Mouse (Mus musculus): ENCODE data around the gene Edil3.

The Edil3 gene

DNA sequence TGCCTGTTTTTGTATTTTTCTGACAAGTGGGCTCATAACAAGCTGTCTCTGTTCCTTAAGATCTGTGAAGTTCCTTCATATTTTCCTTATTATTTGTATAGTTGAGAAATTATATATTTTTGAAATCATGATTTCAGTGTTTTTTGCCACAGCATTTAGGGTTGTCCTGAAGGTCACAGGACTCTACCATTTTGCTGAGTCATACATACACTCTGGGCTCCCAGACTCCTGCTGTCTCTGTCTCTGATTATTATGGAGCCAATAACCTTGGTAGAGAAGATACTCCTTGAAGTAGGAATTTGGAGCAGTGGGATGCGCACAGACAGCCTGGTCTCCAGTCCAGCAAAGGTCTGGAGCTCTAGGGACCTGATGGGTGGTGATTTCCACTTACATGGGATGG lies 416.8 kb downstream of the Edil3 start:
- DNase-seq (ENCODE audit: low read depth, low spot score), result no peak

DNA sequence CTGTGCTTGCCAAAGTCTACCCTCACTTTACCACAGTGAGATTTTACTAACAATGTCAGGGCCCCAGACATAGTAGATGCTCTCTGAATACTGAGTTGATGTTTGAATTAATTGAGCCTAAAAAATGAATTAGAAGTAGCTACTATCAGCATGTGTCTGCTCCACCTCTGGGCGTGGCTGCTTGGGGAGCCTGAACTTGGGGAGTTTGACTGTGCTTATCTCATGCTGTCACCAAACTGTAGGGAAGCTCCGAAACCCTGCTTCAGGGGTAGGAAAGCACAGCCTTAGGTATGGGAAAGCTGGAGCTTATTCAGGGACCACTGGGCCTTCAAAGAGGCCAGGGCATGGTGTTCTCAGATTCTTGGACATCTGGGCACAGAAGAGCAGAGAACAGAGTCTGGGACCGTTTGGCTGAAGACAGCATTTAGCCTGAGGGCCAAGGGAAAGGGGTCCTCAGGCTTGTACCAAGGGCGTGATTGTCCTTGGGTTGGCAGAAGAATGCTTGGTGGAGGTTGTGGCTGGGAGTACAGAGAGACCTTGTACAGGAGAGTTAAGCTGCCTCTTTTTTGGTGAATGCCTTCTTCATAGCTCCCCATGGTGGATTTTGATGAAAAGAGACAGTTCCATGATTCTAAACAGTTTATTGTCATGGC lies 432.8 kb downstream of the Edil3 start:
- no peak for DNase-seq (ENCODE audit: low read depth, low spot score)

DNA sequence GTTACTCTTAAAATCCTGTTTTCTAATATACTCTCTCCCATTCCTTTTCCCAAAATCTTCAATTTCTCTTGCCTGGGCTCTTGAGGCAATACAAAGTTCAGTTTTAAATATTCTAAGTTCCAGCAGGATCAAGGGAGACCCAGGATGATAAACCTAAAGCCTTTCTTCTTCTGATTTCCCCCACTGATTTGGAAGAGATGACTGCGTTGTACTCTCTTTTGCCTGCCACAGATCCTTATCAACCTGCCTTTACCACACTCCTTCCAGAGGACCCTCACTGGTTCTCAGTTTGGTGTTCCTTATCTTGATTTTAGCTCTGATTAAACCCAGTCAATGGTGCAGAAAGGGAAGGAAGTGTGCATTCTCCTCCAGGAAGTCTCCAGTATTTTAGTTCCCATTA lies 435.6 kb downstream of the Edil3 start:
- no peak for DNase-seq (ENCODE audit: low read depth, low spot score)

DNA sequence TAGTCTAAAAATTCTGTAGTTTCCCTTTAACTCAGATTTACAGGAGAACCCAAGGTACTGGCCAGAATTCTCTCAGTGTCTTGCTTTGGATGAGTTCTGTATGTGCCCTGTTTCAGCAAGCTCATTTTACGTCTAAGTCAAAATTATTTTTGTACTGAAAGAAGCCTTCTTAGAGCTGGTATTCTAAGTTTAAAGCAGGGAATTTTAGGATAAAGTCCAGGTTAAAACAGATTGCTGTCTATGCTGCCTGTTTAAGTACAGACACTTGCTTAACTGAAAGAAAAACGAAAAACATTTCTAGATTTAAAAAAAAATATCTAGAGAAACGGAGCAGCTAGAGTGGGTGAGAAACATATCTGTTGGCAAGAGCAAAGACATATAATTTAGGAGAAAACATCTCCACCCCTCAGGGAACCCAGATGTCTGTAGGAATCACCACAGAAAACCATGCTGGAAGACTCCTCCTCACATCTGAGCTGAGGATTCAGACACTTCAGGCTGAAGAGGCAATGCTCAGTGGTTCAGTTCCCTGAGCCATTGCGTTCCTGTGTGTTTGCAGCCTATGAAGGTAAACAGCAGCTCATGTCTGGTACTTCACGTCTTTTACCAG lies 465.5 kb downstream of the Edil3 start:
- no peak for DNase-seq (ENCODE audit: low read depth, low spot score)

DNA sequence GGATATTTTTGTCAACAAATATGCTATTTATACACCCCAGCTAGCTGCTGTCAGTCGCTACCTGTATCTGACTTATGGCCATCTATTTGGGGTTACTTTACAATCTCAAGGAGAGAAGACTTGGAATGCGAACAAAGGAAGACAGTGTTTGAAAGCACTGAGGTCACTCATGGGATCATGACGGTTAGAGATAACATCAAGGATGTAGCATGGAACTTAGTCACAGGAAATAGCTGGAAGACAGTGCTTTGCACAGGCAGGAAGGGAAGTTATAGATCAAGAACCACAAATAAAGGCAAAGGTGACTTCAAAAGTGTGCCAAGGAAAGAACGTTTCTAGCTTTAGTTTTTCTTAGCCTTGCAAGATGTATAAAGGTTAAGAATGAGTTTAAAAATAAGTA lies 466.9 kb downstream of the Edil3 start:
- DNase-seq (ENCODE audit: low read depth, low spot score), result no peak

DNA sequence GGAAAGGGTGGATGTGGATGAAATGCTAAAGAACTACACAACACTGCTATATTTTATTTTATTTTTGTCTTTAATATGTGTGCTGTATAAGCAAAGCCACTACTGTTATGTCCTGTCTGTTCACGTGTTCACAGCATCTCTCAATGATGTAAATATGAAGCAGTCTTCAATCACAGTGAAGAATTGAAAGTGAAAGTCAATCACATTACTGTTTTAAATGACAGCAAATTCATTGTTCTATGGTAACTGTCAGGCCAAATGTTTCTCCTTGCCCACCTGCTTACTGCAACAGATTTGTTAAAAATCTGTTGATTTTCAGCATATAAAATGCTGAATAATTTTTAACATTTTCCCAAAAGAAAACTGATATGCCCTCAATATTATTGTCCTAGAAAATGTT lies 499.9 kb downstream of the Edil3 start:
- DNase-seq (ENCODE audit: low read depth, low spot score), result no peak

DNA sequence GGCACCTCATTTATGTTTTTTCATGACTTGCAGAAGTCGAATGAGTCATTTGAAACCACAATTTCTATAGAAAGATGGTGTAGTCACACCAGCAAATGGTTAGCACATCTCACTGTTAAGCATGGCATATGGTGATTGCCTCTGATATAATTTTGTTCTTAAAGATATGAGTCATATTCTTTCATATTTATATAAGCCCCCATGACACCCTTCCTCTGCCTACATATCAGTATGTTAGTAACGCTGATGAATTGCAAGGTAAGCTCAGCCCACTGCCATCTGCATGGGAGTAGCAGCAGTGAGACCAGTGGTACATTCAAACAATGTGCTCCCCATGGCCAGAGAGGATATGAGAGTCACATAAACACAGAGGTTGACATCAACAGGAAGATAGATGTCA lies 503.0 kb downstream of the Edil3 start:
- DNase-seq (ENCODE audit: low read depth, low spot score), result no peak

DNA sequence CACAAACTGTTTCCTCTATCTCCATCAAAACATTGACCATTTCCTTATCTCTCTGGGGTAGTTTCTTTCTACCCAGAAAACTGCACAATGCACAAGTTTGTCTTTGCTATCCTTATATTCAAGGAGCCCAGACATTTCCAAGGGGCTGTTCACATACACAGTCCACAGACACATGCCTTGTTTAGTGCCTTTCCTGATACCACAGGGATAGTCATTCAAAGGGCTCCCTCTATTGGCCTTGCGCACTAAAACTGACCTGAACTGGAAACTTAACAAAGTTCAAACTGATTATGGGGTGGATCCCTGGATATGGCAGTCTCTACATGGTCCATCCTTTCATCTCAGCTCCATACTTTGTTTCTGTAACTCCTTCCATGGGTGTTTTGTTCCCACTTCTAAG lies 513.2 kb downstream of the Edil3 start:
- DNase-seq (ENCODE audit: low read depth, low spot score), result no peak

DNA sequence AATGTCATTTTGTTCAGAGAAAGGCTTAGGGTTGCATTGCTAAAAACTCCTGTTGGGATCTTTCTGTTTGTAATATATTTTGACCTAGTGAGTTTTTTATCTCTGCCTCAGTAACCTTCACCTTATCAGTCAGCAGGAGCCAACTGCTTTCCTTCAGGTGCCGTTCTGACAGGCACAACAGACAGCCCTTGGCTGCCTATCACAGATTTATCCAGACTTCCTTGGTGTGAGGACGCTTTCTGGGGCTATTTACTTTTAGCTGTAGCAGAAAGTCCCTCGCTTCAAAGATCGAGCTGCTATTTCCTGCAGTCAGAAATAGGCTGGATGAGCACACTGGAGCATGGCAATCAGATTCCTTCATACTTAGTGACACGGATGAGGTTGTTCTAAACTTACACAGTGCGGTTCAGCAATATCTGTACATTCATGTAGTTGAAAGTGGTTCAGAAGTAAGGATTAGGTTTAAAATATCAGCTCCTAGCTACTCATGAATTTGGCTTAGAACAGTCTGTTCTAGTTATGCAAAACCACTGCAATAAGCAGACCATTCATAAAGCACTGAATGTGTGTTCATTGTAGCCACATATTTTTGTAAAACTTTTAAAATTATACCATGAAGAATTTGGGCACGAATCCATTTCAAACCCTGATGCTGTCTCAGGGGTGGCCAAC lies 514.8 kb downstream of the Edil3 start:
- DNase-seq (ENCODE audit: low read depth, low spot score), result no peak

DNA sequence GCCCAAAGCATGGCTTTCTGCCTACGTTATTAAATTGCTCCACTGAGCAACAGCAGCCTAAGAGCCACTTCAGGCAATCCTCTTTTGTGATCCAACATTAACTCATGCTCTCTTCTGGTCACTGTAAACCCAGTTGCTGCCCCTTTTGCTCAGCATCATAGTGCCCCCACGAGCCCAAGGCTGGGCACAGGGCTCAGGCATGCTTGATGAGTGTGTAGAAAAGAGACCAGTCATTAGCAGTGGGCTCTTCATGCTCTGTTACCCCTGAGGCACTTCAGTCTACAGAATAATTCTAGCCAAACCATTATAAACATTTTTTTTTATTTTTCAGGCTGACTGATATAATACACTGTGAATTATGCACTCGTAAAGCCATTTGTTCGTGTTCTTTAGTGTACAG lies 517.8 kb downstream of the Edil3 start:
- DNase-seq (ENCODE audit: low read depth, low spot score), result no peak

DNA sequence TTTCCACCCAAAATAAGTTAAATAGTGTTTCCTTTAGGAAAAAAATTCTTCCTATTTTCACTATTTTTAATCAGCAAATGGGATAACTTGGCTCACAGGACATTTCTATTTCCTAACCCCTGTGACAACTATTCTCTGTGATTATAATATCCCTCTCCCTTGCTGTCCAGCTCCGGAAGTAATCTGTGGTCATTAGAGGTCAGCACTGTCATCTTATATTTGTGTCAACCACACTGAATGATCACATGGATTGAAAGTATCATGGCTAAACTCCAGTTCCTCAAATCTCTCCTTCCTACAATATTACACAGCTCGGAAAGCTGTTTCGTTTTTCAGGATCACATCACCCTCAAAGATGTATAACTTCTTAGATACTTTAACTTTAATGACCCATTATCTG lies 518.5 kb downstream of the Edil3 start:
- no peak for DNase-seq (ENCODE audit: low read depth, low spot score)

DNA sequence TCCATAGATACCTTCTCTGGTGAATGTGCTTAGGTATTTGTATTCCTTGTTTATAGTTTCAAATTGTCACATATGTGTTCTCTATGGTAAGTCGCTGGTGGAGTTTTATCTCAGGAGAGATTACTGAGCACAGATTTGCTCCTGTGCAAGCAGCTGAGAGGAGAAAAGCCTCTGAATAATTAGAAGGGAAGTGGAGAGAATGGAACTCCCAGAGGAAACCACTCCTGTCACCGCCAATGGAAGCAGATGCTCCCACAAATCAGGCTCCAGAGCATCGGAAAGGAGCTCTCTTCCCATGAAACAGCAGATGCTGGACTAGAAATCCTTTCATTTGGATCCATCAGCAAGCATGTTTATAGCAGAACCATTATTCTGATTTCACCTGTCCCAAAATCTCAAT lies 534.0 kb downstream of the Edil3 start:
- no peak for DNase-seq (ENCODE audit: low read depth, low spot score)

DNA sequence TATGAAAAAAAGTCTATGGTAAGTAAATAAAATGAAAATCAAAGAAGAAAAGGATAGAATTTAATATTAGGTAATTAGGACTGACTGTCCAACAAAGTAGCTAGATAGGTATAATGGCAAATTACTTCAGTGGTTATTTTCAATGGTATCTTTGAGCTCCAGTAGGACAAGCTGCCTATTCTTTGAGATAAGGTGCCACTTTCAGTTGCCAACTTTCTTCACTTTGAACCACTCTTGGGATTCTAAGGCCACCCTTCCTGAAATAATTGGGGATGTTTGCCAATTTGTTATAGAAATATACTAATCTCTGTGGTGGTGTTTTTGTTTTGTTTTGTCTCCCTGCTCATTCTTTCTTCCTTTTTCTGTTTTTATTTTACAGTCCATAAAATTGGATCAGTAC lies 537.1 kb downstream of the Edil3 start:
- DNase-seq (ENCODE audit: low read depth, low spot score), result no peak

DNA sequence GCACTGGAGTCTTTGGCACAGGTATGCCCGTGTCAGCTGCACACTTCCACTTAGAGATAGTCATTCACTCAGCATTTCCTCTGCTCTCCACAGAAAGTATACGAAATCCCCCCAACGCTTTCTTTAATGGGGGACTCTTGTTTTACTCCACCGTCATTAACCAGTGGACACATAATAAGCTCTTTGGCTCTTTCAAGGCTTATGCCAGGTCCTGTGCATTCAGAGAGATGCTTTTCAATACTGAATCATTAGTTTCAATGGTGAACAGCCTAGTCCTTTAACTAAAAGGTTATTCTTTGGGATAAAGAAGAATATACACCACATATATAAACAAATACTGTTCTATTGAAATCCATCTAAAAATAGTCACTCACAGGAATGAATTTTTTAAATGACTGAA lies 541.0 kb downstream of the Edil3 start:
- DNase-seq (ENCODE audit: low read depth, low spot score), result no peak

DNA sequence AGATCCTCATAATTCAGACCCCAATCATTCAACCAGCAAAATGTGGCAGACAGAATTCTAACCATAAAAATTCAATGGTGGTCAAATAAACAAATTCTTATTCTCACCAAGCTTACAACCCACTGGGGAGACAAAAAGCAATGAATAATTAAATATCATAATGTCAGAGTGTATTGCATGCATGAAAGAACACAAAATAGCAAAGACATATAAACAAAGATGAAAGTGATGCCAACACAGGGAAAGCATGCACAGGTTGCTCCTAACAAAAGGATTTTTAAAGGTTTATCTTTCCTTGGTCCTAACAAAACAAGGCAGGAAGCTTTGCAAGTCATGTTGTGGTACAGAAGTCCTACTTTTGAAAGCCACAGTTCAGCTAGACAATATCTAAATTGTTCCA lies 550.0 kb downstream of the Edil3 start:
- DNase-seq (ENCODE audit: low read depth, low spot score), result no peak

DNA sequence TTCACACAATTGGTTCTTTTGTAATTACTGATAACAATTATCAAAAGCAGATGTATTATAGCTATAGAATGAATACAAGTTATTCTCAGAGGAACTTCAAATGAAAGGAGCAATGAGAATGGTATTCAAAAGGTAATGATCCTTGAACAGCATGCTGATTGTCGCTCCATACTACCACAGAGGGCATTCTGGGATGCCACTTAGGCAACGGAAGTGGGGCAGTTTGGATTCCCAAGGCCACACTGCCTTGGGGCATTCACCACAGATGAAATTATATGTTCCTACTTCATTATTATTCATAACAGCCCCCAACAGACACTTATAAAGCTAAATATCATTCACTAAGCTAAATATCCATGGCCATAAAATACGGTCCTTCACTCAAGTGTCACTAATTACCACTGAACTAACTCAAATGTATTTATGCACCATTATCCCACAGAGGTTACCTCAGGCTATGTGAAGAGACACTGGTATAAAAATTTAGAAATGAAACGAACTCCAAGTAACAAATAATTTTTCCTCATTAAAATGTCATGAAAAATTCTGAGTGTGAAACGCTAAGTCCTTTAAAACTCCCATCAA lies 550.5 kb downstream of the Edil3 start:
- no peak for DNase-seq (ENCODE audit: low read depth, low spot score)

Data from CD4-positive helper T cell, adult 2 months (primary cell).